Mouse (Mus musculus) intestine, embryonic 14.5 days (tissue): ENCODE results near the gene Mthfr. TPM values are rescaled to one million over a fixed set of nuclear protein-coding genes. Genes with fewer than 3 reads are reported as not detected.

Experiments used
- ATAC-seq: fragments of 200-750 bp; cut with Nextera tagmentation; replicated peaks from 2 replicates; pipeline ENCODE4 v1.8.0; 2017; ENCODE audit warnings: low read depth, moderate number of reproducible peaks, moderate TSS enrichment, moderate library complexity; ENCODE audit not compliant: low FRiP score, low TSS enrichment
- DNase-seq: peaks from one replicate; pipeline ENCODE4 v3.0.0-alpha.2; 2018; ENCODE audit warnings: low spot score
- H3K27ac ChIP-seq: fragments of 300-500 bp; sonication (generic); 2 replicates; pipeline ENCODE4 v1.5.1; 2014; ENCODE audit warnings: low read depth, mild to moderate bottlenecking, control low read depth
- H3K27me3 ChIP-seq: fragments of 300-500 bp; sonication (generic); replicated peaks from 2 replicates; pipeline ENCODE4 v1.6.1; 2014; ENCODE audit warnings: low read length, control low read depth; ENCODE audit not compliant: control insufficient read depth, insufficient read depth
- H3K36me3 ChIP-seq: fragments of 300-500 bp; sonication (generic); 2 replicates; pipeline ENCODE4 v1.6.1; 2014; ENCODE audit warnings: low read length, control low read depth; ENCODE audit not compliant: control insufficient read depth, insufficient read depth
- H3K4me1 ChIP-seq: fragments of 300-500 bp; sonication (generic); replicated peaks from 2 replicates; pipeline ENCODE4 v1.6.1; 2014; ENCODE audit warnings: low read length, control low read depth, mixed read lengths; ENCODE audit not compliant: control insufficient read depth, insufficient read depth
- H3K4me2 ChIP-seq: fragments of 300-500 bp; sonication (generic); 2 replicates; pipeline ENCODE4 v1.6.1; 2014; ENCODE audit warnings: low read length
- H3K4me3 ChIP-seq: fragments of 300-500 bp; sonication (generic); 2 replicates; pipeline ENCODE4 v1.5.1; 2014; ENCODE audit warnings: low read depth, low read length, control low read depth, mixed read lengths
- H3K9ac ChIP-seq: fragments of 300-500 bp; sonication (generic); 2 replicates; pipeline ENCODE4 v1.6.1; 2014; ENCODE audit warnings: mild to moderate bottlenecking, low read length
- H3K9me3 ChIP-seq: fragments of 300-500 bp; sonication (generic); 2 replicates; pipeline ENCODE4 v1.6.1; 2016; ENCODE audit warnings: low read length, control low read depth; ENCODE audit not compliant: control insufficient read depth
- WGBS: fragments of 180-500 bp; shearing (Covaris S2); extraction: QIAGEN DNeasy Blood & Tissue Kit; methylation state at CpG from one replicate; pipeline ENCODE4 v1.1.7; 2014; 5-methylcytosine and 5-hydroxymethylcytosine counted together
- polyA plus RNA-seq: library from polyadenylated mRNA; unstranded; fragments of >200 nt; fragmentation: Nextera tagmentation; extraction: Ambion mirVana; gene quantifications from 2 replicates; pipeline ENCODE4 v1.2.1, GENCODE M21; 2014

The Mthfr gene
- polyA plus RNA-seq, 1 experiment from 2014 or later = 18.4 TPM

DNA sequence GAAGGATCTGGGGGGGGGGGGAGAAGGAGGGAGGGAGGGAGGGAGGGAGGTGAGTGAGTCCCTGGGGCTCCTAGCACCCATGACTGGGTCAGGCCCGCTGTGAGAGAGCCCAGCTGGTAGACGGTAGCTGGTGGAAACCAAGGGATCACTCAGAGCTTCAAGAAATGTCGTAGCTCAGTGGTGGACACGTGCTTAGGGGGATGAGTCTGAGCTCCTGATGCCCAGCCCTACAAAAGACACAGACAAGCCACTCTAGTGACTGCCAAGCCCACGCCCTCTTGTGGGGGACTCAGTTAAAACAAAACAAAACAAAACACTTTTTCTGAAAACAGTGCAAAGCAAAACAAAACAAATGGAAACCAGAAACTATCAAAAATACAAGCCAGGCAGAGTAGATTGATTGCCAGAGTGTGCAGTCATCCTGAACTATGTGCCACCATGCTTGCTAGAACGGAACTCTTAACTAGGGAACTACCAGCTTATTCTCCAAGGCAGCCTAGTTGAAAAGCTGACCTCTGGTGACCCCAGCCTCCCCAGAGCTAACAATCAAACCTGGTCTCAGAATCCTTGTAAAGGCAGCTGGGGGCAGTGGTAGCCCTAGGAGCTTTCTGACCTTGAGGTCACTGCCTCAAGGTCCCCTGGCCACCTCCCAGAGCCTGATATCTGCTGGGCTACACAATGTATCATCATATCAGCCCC lies 27.0 kb downstream of the Mthfr start:
- Histone ChIP-seq H3K27ac (no peak overlapping the region), H3K4me1 (no peaks in the 10 kb centered on the region)
- ATAC-seq = no peak

DNA sequence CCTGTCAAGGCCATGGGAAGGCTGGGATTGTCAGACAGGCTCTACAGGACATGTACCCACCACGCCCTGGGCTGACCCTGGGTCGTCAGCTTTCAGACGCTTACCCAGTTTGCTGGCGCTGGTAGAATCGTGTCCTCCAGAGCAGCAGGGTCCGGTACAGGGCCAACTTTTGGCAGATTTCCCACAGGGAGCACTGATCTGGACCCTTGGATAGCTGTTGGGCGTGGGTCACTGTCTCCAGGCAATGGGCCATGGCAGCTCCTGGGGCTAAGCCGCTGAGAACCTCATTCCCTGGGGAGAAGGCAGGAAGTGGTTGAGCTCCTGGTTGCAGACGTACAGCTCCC lies 27.5 kb downstream of the Mthfr start:
- H3K4me2 ChIP-seq = no peak overlapping the region
- H3K4me3 ChIP-seq = no peak overlapping the region
- no peak overlapping the region for H3K27ac ChIP-seq
- H3K9ac ChIP-seq = no peak overlapping the region
- no peaks in the 10 kb centered on the region for H3K4me1 ChIP-seq
- DNase-seq (no peak), ATAC-seq (no peak)
- H3K9me3 ChIP-seq = no peaks in the 10 kb centered on the region
- H3K27me3 ChIP-seq = no peaks in the 10 kb centered on the region
- H3K36me3 ChIP-seq = no peaks in the 10 kb centered on the region
- WGBS = 77% methylated on average over 9 of the region's 9 CpGs

More for the DNA sequence above, 27.0 kb downstream of the Mthfr start:
- no peak overlapping the region for H3K4me3 ChIP-seq
- H3K9ac ChIP-seq = no peak overlapping the region
- no peak for DNase-seq
- H3K9me3 ChIP-seq = no peaks in the 10 kb centered on the region
- WGBS = 54% methylated on average over 6 of the region's 6 CpGs
- H3K4me2 ChIP-seq = no peak overlapping the region
- no peaks in the 10 kb centered on the region for H3K36me3 ChIP-seq
- H3K27me3 ChIP-seq = no peaks in the 10 kb centered on the region

DNA sequence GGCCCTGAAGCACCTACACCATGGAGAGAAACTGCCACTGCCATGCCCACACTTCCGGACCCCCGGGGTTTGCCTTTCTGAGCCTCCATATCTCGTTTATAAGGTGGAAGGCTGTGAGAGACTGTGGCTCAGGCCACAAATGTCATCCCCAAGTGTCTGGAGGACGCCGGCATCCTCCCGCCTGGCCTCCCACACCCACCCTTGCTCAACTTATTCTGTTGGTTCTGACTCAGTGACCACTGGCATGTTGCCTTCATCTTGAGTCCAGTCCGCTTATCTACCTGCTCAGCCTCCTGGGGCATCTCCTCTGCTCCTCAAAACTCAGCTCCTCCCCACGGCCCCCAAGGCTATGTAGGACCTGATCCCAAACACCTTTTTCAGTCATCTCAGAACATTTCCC lies 28.5 kb downstream of the Mthfr start:
- no peak overlapping the region for H3K9ac ChIP-seq
- no peaks in the 10 kb centered on the region for H3K27me3 ChIP-seq
- ATAC-seq = no peak
- H3K4me1 ChIP-seq = no peaks in the 10 kb centered on the region
- no peak overlapping the region for H3K27ac ChIP-seq
- no peak overlapping the region for H3K4me3 ChIP-seq
- no peaks in the 10 kb centered on the region for H3K36me3 ChIP-seq
- WGBS = 89% methylated on average over 8 of the region's 8 CpGs
- H3K9me3 ChIP-seq = no peaks in the 10 kb centered on the region
- H3K4me2 ChIP-seq = no peak overlapping the region
- DNase-seq = no peak

DNA sequence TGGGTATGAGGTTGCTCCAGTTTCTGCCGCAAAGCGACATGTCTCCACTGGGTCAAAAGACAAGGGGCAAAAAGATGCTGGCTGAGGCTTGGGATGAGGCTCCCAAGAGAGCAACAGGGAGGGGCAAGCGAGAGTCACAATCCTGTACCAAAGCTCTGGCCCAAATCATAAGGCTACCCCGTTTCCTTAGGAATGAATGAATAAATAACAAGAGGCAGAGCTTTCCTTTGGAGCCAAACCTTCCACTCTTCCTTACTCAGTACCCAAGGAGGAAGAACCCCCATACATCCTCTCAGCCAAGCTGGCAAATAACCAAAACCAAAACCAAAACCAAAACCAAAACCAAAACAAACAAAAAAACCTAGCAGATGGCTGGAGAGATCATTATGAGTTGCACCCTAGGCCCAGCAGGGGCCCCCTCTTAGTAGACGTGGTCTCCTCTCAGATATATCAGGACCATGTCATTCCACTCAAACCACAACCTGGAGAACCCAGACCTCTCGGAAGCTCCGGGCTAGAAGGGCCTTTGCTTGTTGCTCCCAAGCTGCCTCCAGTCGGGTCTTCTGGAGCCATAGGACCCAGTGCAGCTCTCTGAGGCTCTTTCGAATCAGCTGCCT lies 30.8 kb downstream of the Mthfr start:
- 81% methylated on average over 9 of the region's 9 CpGs for WGBS
- no peak overlapping the region for H3K9ac ChIP-seq
- H3K27me3 ChIP-seq = no peaks in the 10 kb centered on the region
- H3K36me3 ChIP-seq = no peaks in the 10 kb centered on the region
- no peaks in the 10 kb centered on the region for H3K9me3 ChIP-seq
- ATAC-seq (no peak), DNase-seq (no peak)
- H3K27ac ChIP-seq = no peak overlapping the region
- no peak overlapping the region for H3K4me2 ChIP-seq
- no peaks in the 10 kb centered on the region for H3K4me1 ChIP-seq
- no peak overlapping the region for H3K4me3 ChIP-seq

DNA sequence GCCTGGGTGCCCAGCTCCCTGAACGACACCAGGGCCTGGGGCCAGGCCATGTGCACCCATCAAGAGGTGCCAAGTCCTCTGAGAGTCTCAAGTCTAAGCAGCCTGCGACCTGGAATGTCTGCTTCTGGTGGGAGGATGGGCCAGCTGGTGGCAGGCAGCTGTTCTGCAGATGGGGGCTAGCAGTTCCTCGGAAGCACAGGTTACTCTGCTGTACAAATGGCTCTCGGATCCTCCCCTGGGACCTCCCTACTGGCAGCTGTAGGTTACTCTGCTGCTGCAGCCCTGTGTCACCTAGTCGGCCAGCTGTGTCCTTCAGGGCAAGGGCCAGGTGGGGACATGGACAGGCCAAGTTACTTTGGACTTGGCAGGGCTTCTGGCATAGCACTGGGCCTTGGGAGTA lies 32.6 kb downstream of the Mthfr start:
- Histone ChIP-seq H3K27ac (no peak overlapping the region), H3K27me3 (no peaks in the 10 kb centered on the region), H3K36me3 (no peaks in the 10 kb centered on the region), H3K4me3 (no peak overlapping the region), H3K4me1 (no peaks in the 10 kb centered on the region), H3K9me3 (no peaks in the 10 kb centered on the region), H3K9ac (no peak overlapping the region), H3K4me2 (no peak overlapping the region)
- ATAC-seq (no peak), DNase-seq (no peak)
- 54% methylated on average over 5 of the region's 5 CpGs for WGBS

DNA sequence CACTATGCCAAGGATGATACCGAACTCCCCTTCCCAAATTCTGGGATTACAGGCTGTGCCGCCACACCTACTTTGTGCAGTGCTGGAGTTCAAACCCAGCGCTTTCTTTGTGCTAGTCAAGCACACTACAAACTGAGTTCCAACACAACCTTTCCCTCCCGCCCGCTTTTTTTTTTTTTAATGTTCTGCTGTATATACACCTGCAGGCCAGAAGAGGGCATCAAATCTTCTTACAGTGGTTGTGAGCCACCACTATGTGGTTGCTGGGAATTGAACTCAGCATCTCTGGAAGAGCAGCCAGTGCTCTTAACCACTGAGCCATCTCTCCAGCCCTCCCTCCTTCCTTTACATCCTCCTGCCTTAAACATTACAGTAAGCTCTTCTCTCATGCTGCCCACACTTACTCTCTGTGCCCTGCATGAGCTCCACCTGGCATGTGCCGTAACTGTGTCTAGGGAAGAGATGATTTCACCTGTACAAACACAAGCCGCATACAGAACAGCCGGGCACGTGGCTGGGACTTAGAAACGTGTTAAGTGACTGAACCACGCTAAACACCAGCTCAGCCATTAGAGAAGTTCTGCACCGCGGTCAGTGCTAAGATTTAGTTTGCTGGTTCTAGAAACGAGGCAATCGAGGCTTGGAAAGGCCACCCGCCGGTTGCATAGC lies 35.8 kb downstream of the Mthfr start:
- H3K27me3 ChIP-seq = no peaks in the 10 kb centered on the region
- ATAC-seq (0 out of 2 replicates have a peak, but pooled peaks have one; percentile 17), DNase-seq (no peak)
- no peaks in the 10 kb centered on the region for H3K36me3 ChIP-seq
- no peak overlapping the region for H3K9ac ChIP-seq
- WGBS = 50% methylated on average over 17 of the region's 17 CpGs
- peak overlapping the region; percentile 10; the same call in 1 of the 2 replicates for H3K4me3 ChIP-seq
- H3K27ac ChIP-seq = no peak overlapping the region
- H3K4me2 ChIP-seq = peak overlapping the region; percentile 38
- no peaks in the 10 kb centered on the region for H3K4me1 ChIP-seq
- H3K9me3 ChIP-seq = no peaks in the 10 kb centered on the region

DNA sequence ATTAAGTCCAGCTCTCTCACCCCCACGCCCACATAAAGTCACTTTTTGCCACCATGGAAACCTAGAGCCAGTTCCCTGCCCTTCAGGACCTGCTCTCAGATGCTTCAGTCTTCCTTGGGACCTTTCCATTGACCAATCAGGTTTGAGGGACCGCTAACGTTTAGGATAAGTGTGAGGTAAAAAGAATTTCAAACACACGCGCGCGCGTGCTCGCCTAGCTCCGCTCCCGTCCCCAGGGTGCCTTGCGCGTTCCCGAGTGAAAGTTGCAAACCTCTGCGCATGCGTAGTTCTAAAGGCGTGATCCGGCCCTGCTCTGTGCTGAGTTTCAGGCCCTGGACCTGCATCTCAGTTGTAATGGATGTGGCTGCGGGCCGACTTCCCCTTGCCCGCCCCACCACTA lies 36.4 kb downstream of the Mthfr start:
- Histone ChIP-seq H3K36me3 (peaks cover 6% of the 10 kb centered on the region), H3K4me3 (peak overlapping the region; percentile 10), H3K9me3 (no peaks in the 10 kb centered on the region), H3K27me3 (no peaks in the 10 kb centered on the region), H3K4me1 (no peaks in the 10 kb centered on the region), H3K27ac (no peak overlapping the region), H3K9ac (no peak overlapping the region), H3K4me2 (peak overlapping the region; percentile 38)
- peak; percentile 78 for DNase-seq
- 32% methylated on average over 21 of the region's 21 CpGs for WGBS
- peak; percentile 30; the same call in 1 of the 2 replicates for ATAC-seq

DNA sequence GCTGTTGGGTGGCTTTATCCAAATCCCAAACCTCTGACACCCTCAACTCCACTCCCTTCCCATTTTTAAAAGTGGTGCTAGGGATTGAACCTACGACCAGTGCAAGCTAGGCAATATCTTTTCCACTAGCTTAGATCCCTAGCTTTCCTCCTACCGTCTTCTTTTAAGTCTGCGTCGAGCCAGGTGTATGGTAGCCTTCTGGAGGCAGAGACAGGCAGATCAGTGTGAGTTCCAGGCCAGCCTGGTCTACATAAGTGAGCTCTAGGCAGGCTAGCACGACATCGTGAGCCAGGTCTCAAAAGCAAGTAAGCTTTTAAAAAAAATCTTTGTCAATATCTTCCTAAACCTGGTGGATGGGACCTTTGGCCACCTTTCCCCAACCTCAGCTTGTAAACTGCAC lies 37.0 kb downstream of the Mthfr start:
- Histone ChIP-seq H3K4me3 (no peak overlapping the region), H3K27ac (no peak overlapping the region), H3K27me3 (no peaks in the 10 kb centered on the region), H3K4me2 (no peak overlapping the region), H3K36me3 (peaks cover 9% of the 10 kb centered on the region), H3K9me3 (no peaks in the 10 kb centered on the region), H3K4me1 (no peaks in the 10 kb centered on the region), H3K9ac (no peak overlapping the region)
- 90% methylated on average over 6 of the region's 6 CpGs for WGBS
- ATAC-seq (no peak), DNase-seq (no peak)
